Mouse (Mus musculus): ENCODE results near the gene Jtb. TPM values are rescaled to one million over a fixed set of nuclear protein-coding genes. Genes with fewer than 3 reads are reported as not detected.

The Jtb gene
- polyA plus RNA-seq, 1 experiment from 2014 or later: 90.3 TPM

GRCm38 (mm10) chr3:90265932-90266741 lies 34.7 kb downstream of the Jtb start:
- Histone ChIP-seq H3K36me3 (peaks cover 50% of the 10 kb centered on the region), H3K27me3 (no peaks in the 10 kb centered on the region), H3K4me2 (peak overlapping the region; percentile 73), H3K9me3 (no peaks in the 10 kb centered on the region), H3K9ac (peak overlapping the region; percentile 93), H3K27ac (replicated peaks) (peak overlapping the region; percentile 96), H3K4me3 (peak overlapping the region; percentile 82), H3K4me1 (replicated peaks) (peaks cover 11% of the 10 kb centered on the region)
- ATAC-seq (ENCODE audit: low read depth): peak; percentile 51
- 29% methylated on average over 16 of the region's 16 CpGs for WGBS

- WGBS: 93% methylated on average over 20 of the region's 20 CpGs
- H3K9me3 ChIP-seq: no peaks in the 10 kb centered on the region
- no peak for ATAC-seq (ENCODE audit: low read depth)
Observed at GRCm38 (mm10) chr3:90266901-90267775, 35.7 kb downstream of the Jtb start.

DNA sequence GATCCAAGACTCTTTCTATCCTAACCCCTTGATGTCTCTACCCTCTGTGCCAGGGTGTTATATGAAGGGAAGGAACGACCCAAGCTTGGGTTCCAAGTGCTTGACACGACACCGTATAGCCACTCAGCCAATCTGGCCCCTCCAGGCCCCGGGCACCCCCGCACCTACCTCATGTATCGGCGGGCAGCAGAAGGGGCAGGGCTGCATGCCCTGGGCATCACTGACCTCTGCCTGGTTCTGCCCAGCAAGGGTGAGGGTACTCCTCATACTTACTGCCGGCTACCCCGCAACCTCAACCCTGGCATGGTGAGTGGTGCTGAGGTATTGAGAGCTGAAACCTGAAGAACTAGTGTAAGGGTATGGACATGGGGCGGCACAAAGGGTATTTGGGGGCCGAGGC lies 36.8 kb downstream of the Jtb start:
- Histone ChIP-seq H3K4me2 (no peak overlapping the region), H3K4me3 (no peak overlapping the region), H3K4me1 (replicated peaks) (peaks cover 11% of the 10 kb centered on the region), H3K27ac (replicated peaks) (no peak overlapping the region), H3K9me3 (no peaks in the 10 kb centered on the region), H3K27me3 (no peaks in the 10 kb centered on the region), H3K36me3 (peaks cover 49% of the 10 kb centered on the region), H3K9ac (no peak overlapping the region)
- ATAC-seq (ENCODE audit: low read depth): no peak
- WGBS: 95% methylated on average over 11 of the region's 11 CpGs

More at GRCm38 (mm10) chr3:90266901-90267775, 35.7 kb downstream of the Jtb start:
- H3K9ac ChIP-seq: 0 out of 2 replicates have a peak overlapping the region, but pooled peaks have one; percentile 93
- 0 out of 2 replicates have a peak overlapping the region, but pooled peaks have one; percentile 82 for H3K4me3 ChIP-seq
- peaks cover 11% of the 10 kb centered on the region for H3K4me1 ChIP-seq (replicated peaks)
- peaks cover 49% of the 10 kb centered on the region for H3K36me3 ChIP-seq
- H3K27ac ChIP-seq (replicated peaks): no peak overlapping the region; the same call in 1 of the 2 replicates
- no peaks in the 10 kb centered on the region for H3K27me3 ChIP-seq
- peak overlapping the region; percentile 73; the same call in 1 of the 2 replicates for H3K4me2 ChIP-seq

GRCm38 (mm10) chr3:90268971-90269370 lies 37.6 kb downstream of the Jtb start:
- Histone ChIP-seq H3K4me1 (replicated peaks) (peaks cover 11% of the 10 kb centered on the region), H3K27ac (replicated peaks) (no peak overlapping the region), H3K4me2 (no peak overlapping the region), H3K9ac (no peak overlapping the region), H3K27me3 (no peaks in the 10 kb centered on the region), H3K9me3 (no peaks in the 10 kb centered on the region), H3K4me3 (no peak overlapping the region), H3K36me3 (peaks cover 49% of the 10 kb centered on the region)
- ATAC-seq (ENCODE audit: low read depth): no peak
- WGBS: 87% methylated on average over 16 of the region's 16 CpGs

DNA sequence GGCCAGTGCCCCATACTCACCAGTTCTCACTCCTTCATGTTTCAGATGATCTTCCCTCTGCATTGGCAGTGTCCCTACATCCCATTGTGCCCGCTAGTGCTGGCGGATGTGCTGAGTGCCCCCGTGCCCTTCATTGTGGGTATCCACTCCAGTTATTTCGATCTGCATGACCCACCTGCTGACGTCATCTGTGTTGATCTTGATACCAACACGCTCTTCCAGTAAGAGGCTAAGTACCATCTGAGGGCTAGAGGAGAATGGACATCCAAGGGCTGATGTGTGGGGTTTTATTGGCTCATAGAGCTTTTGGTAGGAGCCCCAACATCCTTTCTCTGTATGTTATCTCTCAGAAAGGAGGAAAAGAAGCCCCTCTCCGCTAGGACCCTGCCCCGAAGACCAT lies 39.4 kb downstream of the Jtb start:
- Histone ChIP-seq H3K4me2 (no peak overlapping the region), H3K27me3 (no peaks in the 10 kb centered on the region), H3K4me1 (replicated peaks) (peaks cover 11% of the 10 kb centered on the region), H3K9ac (no peak overlapping the region), H3K4me3 (no peak overlapping the region), H3K27ac (replicated peaks) (no peak overlapping the region), H3K9me3 (no peaks in the 10 kb centered on the region), H3K36me3 (peaks cover 60% of the 10 kb centered on the region)
- 94% methylated on average over 8 of the region's 8 CpGs for WGBS
- no peak for ATAC-seq (ENCODE audit: low read depth)

- H3K9me3 ChIP-seq: no peaks in the 10 kb centered on the region
- no peak overlapping the region for H3K9ac ChIP-seq
- H3K27me3 ChIP-seq: no peaks in the 10 kb centered on the region
- no peak overlapping the region for H3K4me2 ChIP-seq
- no peak overlapping the region for H3K27ac ChIP-seq (replicated peaks)
- 69% methylated on average over 9 of the region's 9 CpGs for WGBS
- H3K4me1 ChIP-seq (replicated peaks): no peaks in the 10 kb centered on the region
- peaks cover 73% of the 10 kb centered on the region for H3K36me3 ChIP-seq
- no peak overlapping the region for H3K4me3 ChIP-seq
- ATAC-seq (ENCODE audit: low read depth): no peak
Observed at GRCm38 (mm10) chr3:90272170-90272569, 40.8 kb downstream of the Jtb start.

DNA sequence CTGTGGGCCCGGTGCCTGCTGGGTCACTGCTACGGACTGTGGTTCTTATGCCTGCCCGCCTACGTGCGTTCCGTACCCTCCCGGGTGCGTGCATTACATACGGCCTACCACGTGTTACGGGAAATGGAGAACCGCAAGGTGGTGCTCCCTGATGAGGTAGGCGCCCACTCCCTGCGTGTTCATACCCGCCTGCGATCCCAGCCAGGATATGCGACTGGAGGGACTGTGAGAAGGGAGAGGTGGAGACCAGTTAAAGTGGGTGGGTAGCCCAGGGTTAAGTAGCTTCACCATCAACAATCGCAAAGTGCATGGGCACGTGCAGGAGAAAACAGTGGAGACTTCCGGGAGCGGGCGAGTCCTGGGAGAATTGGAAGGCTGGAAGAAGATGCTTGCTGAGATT lies 42.5 kb downstream of the Jtb start:
- H3K9ac ChIP-seq: no peak overlapping the region
- WGBS: 93% methylated on average over 22 of the region's 22 CpGs
- no peaks in the 10 kb centered on the region for H3K27me3 ChIP-seq
- H3K9me3 ChIP-seq: no peaks in the 10 kb centered on the region
- H3K36me3 ChIP-seq: peaks cover 85% of the 10 kb centered on the region
- H3K4me1 ChIP-seq (replicated peaks): no peaks in the 10 kb centered on the region
- no peak for ATAC-seq (ENCODE audit: low read depth)
- no peak overlapping the region for H3K27ac ChIP-seq (replicated peaks)
- no peak overlapping the region for H3K4me2 ChIP-seq
- no peak overlapping the region for H3K4me3 ChIP-seq

GRCm38 (mm10) chr3:90275286-90275685 lies 43.9 kb downstream of the Jtb start:
- no peak overlapping the region for H3K27ac ChIP-seq (replicated peaks)
- no peaks in the 10 kb centered on the region for H3K27me3 ChIP-seq
- ATAC-seq (ENCODE audit: low read depth): no peak
- no peaks in the 10 kb centered on the region for H3K9me3 ChIP-seq
- no peak overlapping the region for H3K9ac ChIP-seq
- peaks cover 93% of the 10 kb centered on the region for H3K36me3 ChIP-seq
- no peaks in the 10 kb centered on the region for H3K4me1 ChIP-seq (replicated peaks)
- H3K4me3 ChIP-seq: no peak overlapping the region
- 93% methylated on average over 11 of the region's 11 CpGs for WGBS
- H3K4me2 ChIP-seq: no peak overlapping the region

- H3K9ac ChIP-seq: no peak overlapping the region
- H3K9me3 ChIP-seq: no peaks in the 10 kb centered on the region
- no peak overlapping the region for H3K4me3 ChIP-seq
- no peak overlapping the region for H3K4me2 ChIP-seq
- no peaks in the 10 kb centered on the region for H3K27me3 ChIP-seq
- no peaks in the 10 kb centered on the region for H3K4me1 ChIP-seq (replicated peaks)
- no peak overlapping the region for H3K27ac ChIP-seq (replicated peaks)
- peaks cover 89% of the 10 kb centered on the region for H3K36me3 ChIP-seq
- ATAC-seq (ENCODE audit: low read depth): no peak
- WGBS: 60% methylated on average over 16 of the region's 16 CpGs
Observed at GRCm38 (mm10) chr3:90276858-90277257, 45.5 kb downstream of the Jtb start.

DNA sequence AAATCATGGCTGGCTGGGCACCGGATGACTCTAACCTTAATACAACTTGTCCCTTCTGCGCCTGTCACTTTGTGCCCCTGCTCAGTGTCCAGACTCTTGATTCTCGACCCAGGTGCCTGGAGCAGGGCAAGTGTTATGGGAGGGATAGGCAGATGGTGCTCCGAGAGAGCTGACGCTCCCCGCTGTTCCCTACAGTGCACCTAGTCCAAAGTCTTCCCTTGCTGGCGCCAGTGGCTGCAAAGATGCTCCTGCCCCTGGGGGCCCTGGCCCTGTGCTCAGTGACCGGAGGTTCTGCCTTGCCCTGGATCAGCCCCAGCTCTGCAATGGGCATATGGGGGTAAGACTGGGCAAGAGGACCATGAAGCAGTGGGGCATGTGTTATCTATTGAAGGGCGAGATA lies 46.4 kb downstream of the Jtb start:
- Histone ChIP-seq H3K4me3 (no peak overlapping the region), H3K36me3 (peaks cover 80% of the 10 kb centered on the region), H3K4me2 (no peak overlapping the region), H3K4me1 (replicated peaks) (no peaks in the 10 kb centered on the region), H3K9ac (no peak overlapping the region), H3K9me3 (no peaks in the 10 kb centered on the region), H3K27ac (replicated peaks) (no peak overlapping the region), H3K27me3 (no peaks in the 10 kb centered on the region)
- 92% methylated on average over 9 of the region's 9 CpGs for WGBS
- no peak for ATAC-seq (ENCODE audit: low read depth)

GRCm38 (mm10) chr3:90278211-90278610 lies 46.8 kb downstream of the Jtb start:
- H3K4me3 ChIP-seq: no peak overlapping the region
- H3K27ac ChIP-seq (replicated peaks): no peak overlapping the region
- H3K9me3 ChIP-seq: no peaks in the 10 kb centered on the region
- no peak overlapping the region for H3K9ac ChIP-seq
- H3K36me3 ChIP-seq: peaks cover 76% of the 10 kb centered on the region
- 98% methylated on average over 10 of the region's 10 CpGs for WGBS
- H3K4me1 ChIP-seq (replicated peaks): no peaks in the 10 kb centered on the region
- no peak for ATAC-seq (ENCODE audit: low read depth)
- H3K27me3 ChIP-seq: no peaks in the 10 kb centered on the region
- H3K4me2 ChIP-seq: no peak overlapping the region

- Histone ChIP-seq H3K4me1 (replicated peaks) (no peaks in the 10 kb centered on the region), H3K9ac (no peak overlapping the region), H3K36me3 (peaks cover 66% of the 10 kb centered on the region), H3K4me2 (no peak overlapping the region), H3K27ac (replicated peaks) (no peak overlapping the region), H3K9me3 (no peaks in the 10 kb centered on the region), H3K4me3 (no peak overlapping the region), H3K27me3 (no peaks in the 10 kb centered on the region)
- no peak for ATAC-seq (ENCODE audit: low read depth)
- WGBS: 93% methylated on average over 9 of the region's 9 CpGs
Observed at GRCm38 (mm10) chr3:90279216-90279615, 47.8 kb downstream of the Jtb start.
